Mouse (Mus musculus) erythroblast, embryonic 14.5 days (primary cell): ENCODE data around the gene Atp7a.

Experiments
- GATA1 ChIP-seq: IDR thresholded peaks from 2 replicates; pipeline ENCODE4 v1.6.1; 2012; ENCODE audit warnings: low read length, inconsistent platforms, mixed read lengths
- TAL1 ChIP-seq: IDR thresholded peaks from 3 replicates; pipeline ENCODE4 v1.6.1; 2012; ENCODE audit warnings: low read length, inconsistent platforms, mixed read lengths

- no peak for TF ChIP-seq GATA1
- TF ChIP-seq TAL1: no peak
Measured at GRCm38 (mm10) chrX:106037185-106037752, 10.2 kb downstream of the Atp7a start.
